Mouse (Mus musculus): ENCODE data around the gene Fbxl17. TPM values are rescaled to one million over a fixed set of nuclear protein-coding genes. Genes with fewer than 3 reads are reported as not detected.

Fbxl17 gene
- polyA plus RNA-seq, 1 experiment from 2014 or later: 9.8 TPM

- no peaks in the 10 kb centered on the region for H3K79me2 ChIP-seq (ENCODE audit: inconsistent target)
- WGBS (ENCODE audit: missing documents): 93% methylated on average over 6 of the region's 6 CpGs
- H3K4me3 ChIP-seq (ENCODE audit: inconsistent target): no peak overlapping the region
These were observed 414.6 kb downstream of the Fbxl17 start for GRCm38 (mm10) chr17:63085227-63085626.

DNA sequence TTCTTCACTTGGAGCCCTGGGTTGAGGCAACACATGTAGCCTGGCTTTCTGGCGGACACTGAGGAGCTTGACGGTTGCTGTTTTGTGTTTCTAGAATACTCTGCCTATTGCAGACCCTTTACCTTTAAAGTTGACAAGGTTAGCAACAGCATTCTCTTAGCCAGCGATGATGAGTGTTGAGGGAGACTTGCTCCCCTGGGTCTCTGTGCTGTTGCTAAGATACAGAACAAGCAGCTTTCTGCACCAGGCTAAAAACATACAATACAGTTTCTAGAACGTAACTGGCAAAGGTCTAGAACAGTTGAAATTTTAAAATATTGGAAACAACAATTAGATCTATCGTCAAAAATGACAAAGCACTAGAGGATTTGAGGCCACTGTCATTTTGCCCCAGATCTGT is 420.7 kb downstream of the Fbxl17 start:
- no peak overlapping the region for H3K27ac ChIP-seq
- 96% methylated on average over 5 of the region's 5 CpGs for WGBS (ENCODE audit: missing documents)
- H3K79me2 ChIP-seq (ENCODE audit: inconsistent target): no peaks in the 10 kb centered on the region
- no peak overlapping the region for H3K4me3 ChIP-seq (ENCODE audit: inconsistent target)
- 0 out of 2 replicates have a peak, but pooled peaks cover 7% of the 10 kb centered on the region for H3K36me3 ChIP-seq (ENCODE audit: inconsistent target)

More at GRCm38 (mm10) chr17:63085227-63085626, 414.6 kb downstream of the Fbxl17 start:
- Histone ChIP-seq H3K27ac (no peak overlapping the region), H3K36me3 (ENCODE audit: inconsistent target) (0 out of 2 replicates have a peak, but pooled peaks cover 3% of the 10 kb centered on the region)

- WGBS (ENCODE audit: missing documents): 95% methylated on average over 5 of the region's 5 CpGs
- no peak overlapping the region for H3K4me3 ChIP-seq (ENCODE audit: inconsistent target)
- no peaks in the 10 kb centered on the region for H3K79me2 ChIP-seq (ENCODE audit: inconsistent target)
- H3K36me3 ChIP-seq (ENCODE audit: inconsistent target): 0 out of 2 replicates have a peak, but pooled peaks cover 7% of the 10 kb centered on the region
- H3K27ac ChIP-seq: no peak overlapping the region
These were observed 422.3 kb downstream of the Fbxl17 start for GRCm38 (mm10) chr17:63077509-63077908.

GRCm38 (mm10) chr17:63076661-63077060 is 423.2 kb downstream of the Fbxl17 start:
- Histone ChIP-seq H3K4me3 (ENCODE audit: inconsistent target) (no peak overlapping the region), H3K36me3 (ENCODE audit: inconsistent target) (0 out of 2 replicates have a peak, but pooled peaks cover 7% of the 10 kb centered on the region), H3K27ac (no peak overlapping the region), H3K79me2 (ENCODE audit: inconsistent target) (no peaks in the 10 kb centered on the region)
- 94% methylated on average over 8 of the region's 8 CpGs for WGBS (ENCODE audit: missing documents)

DNA sequence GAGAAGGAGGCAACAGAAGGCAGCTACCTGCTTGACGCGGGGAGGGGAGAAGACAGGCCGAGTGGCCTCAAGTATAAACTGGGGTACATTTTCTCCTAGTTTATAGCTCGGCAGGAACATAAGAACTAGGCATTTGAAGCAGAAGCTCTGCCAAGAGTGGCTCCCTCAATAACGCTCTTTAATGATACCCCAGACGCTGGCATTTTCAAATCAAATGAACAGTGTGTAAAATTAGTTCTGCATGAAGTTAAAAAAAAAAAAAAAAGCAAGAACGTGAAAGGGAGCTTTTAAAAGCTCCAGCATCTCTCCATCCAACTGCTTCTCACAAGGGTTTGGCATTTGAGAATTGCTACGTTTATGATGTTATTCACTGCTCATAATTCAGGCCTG is 423.8 kb downstream of the Fbxl17 start:
- 96% methylated on average over 8 of the region's 8 CpGs for WGBS (ENCODE audit: missing documents)

DNA sequence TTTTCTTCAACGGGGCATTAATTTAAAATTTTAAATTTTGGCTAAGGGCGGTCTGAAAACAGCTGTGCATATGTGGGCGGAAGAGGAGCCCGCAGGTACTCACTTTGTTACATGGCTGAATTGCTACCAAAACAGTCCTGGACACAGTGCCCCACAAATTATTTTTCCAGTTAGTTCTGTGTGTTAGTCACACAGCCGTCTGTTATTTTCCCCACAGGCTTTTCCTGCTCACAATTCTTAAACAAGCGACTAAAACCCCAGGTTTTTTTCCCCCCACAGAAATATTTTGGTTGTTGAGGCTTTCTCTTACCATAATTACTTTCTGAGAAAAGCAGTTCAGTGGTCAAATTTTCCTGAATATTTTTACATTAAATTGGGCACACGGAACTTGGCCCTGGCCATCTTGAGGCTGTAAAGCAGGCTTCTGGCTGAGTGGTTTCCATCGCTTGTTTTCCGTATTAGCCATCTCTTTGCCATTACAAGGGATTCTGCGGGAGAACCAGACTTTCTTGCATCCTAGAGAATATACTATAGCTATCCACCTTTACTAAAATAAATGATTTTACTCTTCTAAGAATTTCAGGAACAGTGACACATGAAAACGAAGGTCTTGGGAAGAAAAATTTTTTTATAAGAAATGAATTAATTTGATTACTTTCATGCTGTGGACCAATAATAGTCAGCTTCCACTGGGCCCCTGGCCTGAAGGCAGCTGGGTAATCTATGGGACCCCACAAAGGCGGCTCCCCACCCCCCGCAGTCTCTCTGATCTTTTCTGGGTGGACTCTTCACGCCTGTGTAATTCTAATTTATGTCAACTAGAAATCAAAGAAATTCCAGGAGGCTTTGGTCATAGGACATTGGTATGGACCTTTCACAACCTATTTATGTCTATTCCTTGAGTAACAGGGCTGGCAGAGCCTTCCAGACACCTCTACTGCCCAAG is 424.5 kb downstream of the Fbxl17 start:
- no peaks in the 10 kb centered on the region for H3K79me2 ChIP-seq (ENCODE audit: inconsistent target)
- H3K27ac ChIP-seq: no peak overlapping the region
- H3K4me3 ChIP-seq (ENCODE audit: inconsistent target): no peak overlapping the region
- 97% methylated on average over 14 of the region's 14 CpGs for WGBS (ENCODE audit: missing documents)
- H3K36me3 ChIP-seq (ENCODE audit: inconsistent target): 0 out of 2 replicates have a peak, but pooled peaks cover 5% of the 10 kb centered on the region

More for the DNA sequence above, 423.8 kb downstream of the Fbxl17 start:
- H3K36me3 ChIP-seq (ENCODE audit: inconsistent target): 0 out of 2 replicates have a peak, but pooled peaks cover 7% of the 10 kb centered on the region
- H3K79me2 ChIP-seq (ENCODE audit: inconsistent target): no peaks in the 10 kb centered on the region
- H3K4me3 ChIP-seq (ENCODE audit: inconsistent target): no peak overlapping the region
- H3K27ac ChIP-seq: no peak overlapping the region

GRCm38 (mm10) chr17:63073342-63073741 is 426.5 kb downstream of the Fbxl17 start:
- Histone ChIP-seq H3K27ac (no peak overlapping the region), H3K79me2 (ENCODE audit: inconsistent target) (no peaks in the 10 kb centered on the region), H3K4me3 (ENCODE audit: inconsistent target) (no peak overlapping the region), H3K36me3 (ENCODE audit: inconsistent target) (no peaks in the 10 kb centered on the region)
- WGBS (ENCODE audit: missing documents): 86% methylated on average over 6 of the region's 6 CpGs

- Histone ChIP-seq H3K79me2 (ENCODE audit: inconsistent target) (no peaks in the 10 kb centered on the region), H3K27ac (no peak overlapping the region), H3K4me3 (ENCODE audit: inconsistent target) (no peak overlapping the region), H3K36me3 (ENCODE audit: inconsistent target) (no peaks in the 10 kb centered on the region)
- 97% methylated on average over 15 of the region's 15 CpGs for WGBS (ENCODE audit: missing documents)
These were observed 428.5 kb downstream of the Fbxl17 start for GRCm38 (mm10) chr17:63071134-63071923.

DNA sequence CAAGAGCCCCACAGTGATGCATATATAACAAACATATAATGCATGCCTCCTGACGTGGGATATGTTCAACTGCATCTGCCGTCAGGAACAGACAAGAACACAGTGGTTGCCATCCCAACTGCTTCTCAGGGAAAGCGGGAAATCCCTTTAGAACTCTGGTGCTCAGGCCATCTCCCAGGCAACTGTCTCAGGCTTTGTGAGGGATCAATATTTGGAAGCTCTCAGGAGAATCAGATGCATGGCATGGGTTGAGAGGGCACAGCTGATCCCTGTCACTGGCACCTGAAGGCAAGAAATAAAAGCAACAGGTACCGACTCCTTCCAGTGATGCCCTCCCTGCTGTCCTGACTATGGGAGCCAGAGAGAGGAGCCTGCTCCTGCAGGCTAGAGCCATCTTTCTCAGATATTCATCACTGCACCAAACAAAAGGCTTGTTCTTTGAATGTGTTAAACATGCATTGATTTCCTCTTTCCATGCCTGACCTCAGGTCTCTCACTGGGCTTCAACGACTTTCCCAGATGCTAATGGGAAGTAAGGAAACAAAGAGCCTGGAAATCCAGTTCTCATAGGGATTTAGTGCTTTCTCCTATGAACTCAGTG is 429.6 kb downstream of the Fbxl17 start:
- 94% methylated on average over 5 of the region's 5 CpGs for WGBS (ENCODE audit: missing documents)
- Histone ChIP-seq H3K36me3 (ENCODE audit: inconsistent target) (no peaks in the 10 kb centered on the region), H3K79me2 (ENCODE audit: inconsistent target) (no peaks in the 10 kb centered on the region), H3K27ac (no peak overlapping the region), H3K4me3 (ENCODE audit: inconsistent target) (no peak overlapping the region)

- H3K27ac ChIP-seq: no peak overlapping the region
- no peaks in the 10 kb centered on the region for H3K36me3 ChIP-seq (ENCODE audit: inconsistent target)
- no peaks in the 10 kb centered on the region for H3K79me2 ChIP-seq (ENCODE audit: inconsistent target)
- H3K4me3 ChIP-seq (ENCODE audit: inconsistent target): no peak overlapping the region
- WGBS (ENCODE audit: missing documents): 91% methylated on average over 5 of the region's 5 CpGs
These were observed 437.0 kb downstream of the Fbxl17 start for GRCm38 (mm10) chr17:63062785-63063184.

- Histone ChIP-seq H3K79me2 (ENCODE audit: inconsistent target) (no peaks in the 10 kb centered on the region), H3K27ac (no peak overlapping the region), H3K4me3 (ENCODE audit: inconsistent target) (no peak overlapping the region), H3K36me3 (ENCODE audit: inconsistent target) (no peaks in the 10 kb centered on the region)
- WGBS (ENCODE audit: missing documents): 88% methylated on average over 3 of the region's 3 CpGs
These were observed 438.0 kb downstream of the Fbxl17 start for GRCm38 (mm10) chr17:63061786-63062185.

GRCm38 (mm10) chr17:63060814-63061213 is 439.0 kb downstream of the Fbxl17 start:
- WGBS (ENCODE audit: missing documents): 97% methylated on average over 3 of the region's 3 CpGs
- no peaks in the 10 kb centered on the region for H3K79me2 ChIP-seq (ENCODE audit: inconsistent target)
- H3K4me3 ChIP-seq (ENCODE audit: inconsistent target): no peak overlapping the region
- H3K27ac ChIP-seq: no peak overlapping the region
- no peaks in the 10 kb centered on the region for H3K36me3 ChIP-seq (ENCODE audit: inconsistent target)

GRCm38 (mm10) chr17:63057740-63058388 is 442.0 kb downstream of the Fbxl17 start:
- H3K36me3 ChIP-seq (ENCODE audit: inconsistent target): no peaks in the 10 kb centered on the region
- H3K27ac ChIP-seq: no peak overlapping the region
- 96% methylated on average over 15 of the region's 15 CpGs for WGBS (ENCODE audit: missing documents)
- no peaks in the 10 kb centered on the region for H3K79me2 ChIP-seq (ENCODE audit: inconsistent target)
- no peak overlapping the region for H3K4me3 ChIP-seq (ENCODE audit: inconsistent target)

DNA sequence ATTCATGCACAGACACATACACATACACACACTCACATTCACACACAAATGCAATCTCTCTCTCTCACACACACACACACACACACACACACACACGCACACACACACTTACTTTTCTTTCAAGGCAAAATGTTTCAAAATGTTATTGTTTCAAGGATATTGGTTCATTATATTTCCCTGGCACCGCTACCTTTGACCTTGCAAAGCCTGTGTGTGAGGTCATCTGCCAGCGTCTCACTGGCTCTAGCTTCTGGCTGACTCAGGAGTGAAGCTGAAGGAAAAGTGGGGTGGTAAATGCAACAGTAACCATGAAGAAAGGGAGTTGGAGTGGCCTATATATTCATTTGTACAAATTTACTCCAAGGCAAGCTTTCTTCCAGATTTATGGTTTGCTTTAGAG is 442.8 kb downstream of the Fbxl17 start:
- H3K79me2 ChIP-seq (ENCODE audit: inconsistent target): no peaks in the 10 kb centered on the region
- no peak overlapping the region for H3K4me3 ChIP-seq (ENCODE audit: inconsistent target)
- no peak overlapping the region for H3K27ac ChIP-seq
- WGBS (ENCODE audit: missing documents): 96% methylated on average over 3 of the region's 3 CpGs
- no peaks in the 10 kb centered on the region for H3K36me3 ChIP-seq (ENCODE audit: inconsistent target)
